Mouse (Mus musculus) urinary bladder, adult 2 months (tissue): ENCODE measurements around the gene Hmcn2. TPM values are rescaled to one million over a fixed set of nuclear protein-coding genes. Genes with fewer than 3 reads are reported as not detected.

ENCODE experiments used
- DNase-seq: peaks from one replicate; pipeline ENCODE4 v3.0.0; 2022; ENCODE audit warnings: low spot score
- polyA plus RNA-seq: library from polyadenylated mRNA; depleted of rRNA; stranded (reverse); fragments of >200 nt; gene quantifications from 2 replicates; pipeline ENCODE4 v1.2.3, GENCODE M21; 2012

Hmcn2 gene
- polyA plus RNA-seq, 1 experiment, result 45.4 TPM

DNA sequence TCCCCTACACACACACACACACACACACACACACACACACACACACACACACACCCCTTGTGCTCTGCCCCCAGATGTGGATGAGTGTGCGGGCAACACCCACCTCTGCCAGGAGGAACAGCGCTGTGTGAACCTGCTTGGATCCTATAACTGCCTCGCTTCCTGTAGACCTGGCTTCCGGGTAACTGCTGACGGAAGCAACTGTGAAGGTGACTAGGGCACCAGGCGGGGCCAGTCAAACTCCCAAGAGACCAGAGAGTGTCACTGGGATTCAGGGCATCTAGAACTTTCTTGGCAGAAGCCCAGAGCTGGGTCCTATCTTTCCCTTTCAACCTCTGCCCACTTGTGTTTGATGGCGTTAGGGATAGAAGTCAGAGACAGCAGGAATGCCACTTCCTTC, 141.2 kb downstream of the Hmcn2 start:
- no peak for DNase-seq

GRCm38 (mm10) chr2:31458460-31458859, 144.2 kb downstream of the Hmcn2 start:
- no peak for DNase-seq

DNA sequence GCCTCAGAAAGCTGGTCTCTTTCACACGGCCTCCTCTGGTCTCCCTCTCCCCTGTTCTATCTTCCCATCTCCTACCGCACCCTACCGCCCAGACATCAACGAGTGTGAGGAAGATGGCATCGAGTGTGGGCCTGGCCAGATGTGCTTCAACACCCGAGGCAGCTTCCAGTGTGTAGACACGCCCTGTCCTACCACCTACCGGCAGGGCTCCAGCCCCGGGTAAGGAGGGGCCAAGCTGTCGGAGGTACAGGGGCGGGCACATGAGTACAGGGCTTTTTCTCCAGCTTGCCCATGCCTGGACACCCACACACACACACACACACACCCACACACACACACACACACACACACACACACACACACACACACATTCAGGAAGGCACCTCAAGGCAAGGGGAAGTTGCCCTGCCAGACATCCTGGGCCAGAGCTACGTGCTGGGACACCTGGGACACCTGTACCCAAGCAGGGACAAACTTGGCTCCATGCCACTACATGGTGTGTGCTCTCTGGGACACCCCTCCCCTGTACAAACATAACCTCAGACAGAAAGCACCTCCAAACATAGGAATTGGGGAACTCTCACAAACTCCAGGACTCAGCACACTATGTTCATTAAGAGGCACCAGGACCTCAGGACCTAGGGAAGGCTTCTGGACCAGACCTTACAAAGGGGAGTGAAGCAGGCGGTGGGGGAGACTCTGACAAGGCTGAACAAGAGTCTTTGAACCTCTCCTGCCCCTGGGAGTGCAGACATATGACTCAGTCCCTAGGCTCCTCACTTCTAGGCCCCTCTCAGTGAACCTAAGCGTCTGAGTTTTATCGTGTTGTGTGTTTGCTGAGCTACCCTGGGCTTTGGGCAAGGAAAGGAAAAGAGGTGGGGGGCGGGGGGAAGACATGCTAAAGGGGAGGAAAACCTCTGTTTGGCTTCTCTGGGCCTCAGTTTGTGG, 145.0 kb downstream of the Hmcn2 start:
- no peak for DNase-seq

- DNase-seq, result no peak
These were observed 145.9 kb downstream of the Hmcn2 start for GRCm38 (mm10) chr2:31460025-31460571.

- no peak for DNase-seq
These were observed 146.7 kb downstream of the Hmcn2 start for GRCm38 (mm10) chr2:31460920-31461319.

GRCm38 (mm10) chr2:31462051-31462450, 147.8 kb downstream of the Hmcn2 start:
- DNase-seq, result no peak

DNA sequence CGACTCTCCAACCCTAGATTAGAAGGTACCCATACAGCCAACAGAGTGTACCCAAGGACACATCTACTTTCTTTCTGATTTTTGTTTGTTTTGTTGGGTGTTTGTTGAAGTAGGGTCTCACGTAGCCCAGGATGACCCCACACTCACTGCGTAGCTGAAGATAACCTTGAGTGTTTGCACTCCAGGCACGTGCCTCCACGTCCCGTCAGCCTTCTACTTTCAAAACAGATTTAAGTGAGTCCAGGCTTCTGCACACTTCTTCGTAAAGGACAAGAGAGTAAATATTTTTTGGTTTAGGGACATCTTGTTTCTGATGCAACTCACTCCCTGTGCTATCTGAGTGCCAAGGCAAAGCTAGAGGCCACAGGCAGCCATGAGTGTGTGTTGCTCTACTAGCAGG, 149.0 kb downstream of the Hmcn2 start:
- DNase-seq, result no peak

- DNase-seq, result no peak
These were observed 149.7 kb downstream of the Hmcn2 start for GRCm38 (mm10) chr2:31463696-31464528.

DNA sequence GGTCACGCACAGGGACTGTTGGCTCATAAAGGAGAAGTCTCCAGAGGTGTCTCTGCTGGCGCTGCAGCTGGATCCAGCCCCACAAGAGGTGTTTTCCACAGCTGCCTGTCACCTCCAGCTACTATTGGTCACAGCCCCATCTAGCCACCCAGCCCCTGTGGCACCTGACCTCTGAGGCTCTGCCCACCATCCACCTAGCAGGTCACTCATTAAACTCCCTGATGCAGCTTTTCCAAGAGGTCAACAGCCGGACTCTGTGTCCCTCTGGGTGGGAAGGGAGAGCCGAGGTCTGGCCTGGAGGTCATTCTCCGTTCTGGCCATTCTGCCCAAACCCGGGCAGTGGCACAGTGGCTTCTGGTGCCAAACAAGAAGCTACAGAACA, 150.3 kb downstream of the Hmcn2 start:
- DNase-seq, result no peak

- no peak for DNase-seq
These were observed 153.2 kb downstream of the Hmcn2 start for GRCm38 (mm10) chr2:31467457-31467856.

DNA sequence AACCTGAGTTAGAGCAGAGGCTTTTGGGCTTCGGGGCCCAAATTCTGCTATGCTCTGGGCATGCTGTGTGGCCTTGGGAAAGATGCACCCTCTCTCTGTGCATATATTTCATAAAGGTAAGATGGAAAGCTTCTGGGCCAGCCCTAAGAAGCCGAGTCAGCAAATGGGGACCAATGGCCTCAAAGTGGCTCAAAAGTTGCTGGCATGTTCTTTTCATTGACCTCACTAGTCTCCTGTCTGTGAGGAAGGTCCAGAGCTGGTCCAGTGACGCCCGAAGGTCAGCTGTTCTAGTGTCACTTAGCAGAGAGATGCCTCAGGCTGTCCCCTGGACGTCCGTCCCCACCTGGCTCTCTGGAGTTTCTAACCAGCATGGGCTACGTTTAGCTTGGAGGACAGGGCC, 154.6 kb downstream of the Hmcn2 start:
- DNase-seq, result no peak

DNA sequence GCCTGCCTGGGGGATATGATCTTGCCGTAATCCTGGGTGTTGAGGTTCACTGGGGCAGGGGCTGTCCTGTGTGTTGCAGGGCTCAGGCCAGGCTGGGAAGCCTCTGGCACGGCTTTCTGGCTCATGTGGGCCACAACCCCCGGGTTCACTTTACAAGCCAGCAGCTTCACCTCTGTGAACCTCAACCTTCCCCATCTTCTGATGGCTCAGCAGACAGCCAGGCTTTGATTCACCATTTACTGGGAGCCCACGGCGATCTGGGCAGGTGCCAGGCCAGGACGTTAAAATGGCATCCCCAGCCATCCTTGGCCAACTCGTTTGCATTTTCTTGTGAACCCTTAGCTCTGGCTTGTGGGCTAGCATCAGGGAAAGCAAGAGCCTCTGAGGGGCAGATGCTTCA, 155.3 kb downstream of the Hmcn2 start:
- DNase-seq, result no peak

DNA sequence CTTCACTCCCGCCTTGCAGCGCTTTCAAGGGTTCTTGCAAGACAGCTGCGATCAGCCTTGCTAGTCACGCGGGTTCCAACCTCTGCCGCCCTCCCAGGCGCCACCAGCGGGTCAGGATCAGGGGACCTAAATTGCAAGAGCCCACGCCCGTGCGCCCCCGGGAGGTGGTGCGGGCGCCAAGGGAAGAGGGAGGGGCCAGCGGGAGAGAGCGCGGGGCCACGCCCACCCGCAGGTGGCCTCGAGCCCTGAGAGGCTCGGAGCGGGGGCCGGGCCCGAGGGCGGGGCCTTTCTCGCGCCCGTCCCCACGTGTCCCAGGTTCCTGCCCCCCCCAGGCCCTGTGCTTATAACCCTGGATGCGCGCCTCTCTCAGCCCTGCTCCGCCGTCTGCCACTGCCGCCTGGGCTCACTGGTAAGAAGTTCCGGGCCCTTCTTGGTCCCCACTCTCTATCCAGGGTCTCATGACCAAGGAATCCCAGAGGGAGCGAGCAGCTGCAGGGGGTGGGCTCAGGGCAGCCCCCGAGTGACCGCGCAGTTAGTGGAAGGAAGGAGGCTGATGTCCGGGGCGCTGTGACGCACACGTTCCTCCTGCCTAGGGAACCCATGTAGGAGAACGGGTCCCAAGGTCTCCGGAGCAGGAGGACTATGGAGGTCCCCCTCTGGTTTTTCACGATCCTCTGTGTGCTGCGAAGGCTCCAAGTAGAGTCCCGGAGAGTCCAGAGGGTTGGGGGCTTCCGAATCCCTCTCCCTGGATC, 155.9 kb downstream of the Hmcn2 start, which contains the start of gene Ass1:
TSS of gene Ass1 (plus strand) at position 277 of the 752 bp plus-strand sequence.
- peak; percentile 65 for DNase-seq

GRCm38 (mm10) chr2:31470683-31471385, 156.6 kb downstream of the Hmcn2 start:
- no peak for DNase-seq

- DNase-seq, result no peak
These were observed 157.4 kb downstream of the Hmcn2 start for GRCm38 (mm10) chr2:31471611-31472010.

GRCm38 (mm10) chr2:31472406-31473065, 158.3 kb downstream of the Hmcn2 start:
- DNase-seq, result no peak

DNA sequence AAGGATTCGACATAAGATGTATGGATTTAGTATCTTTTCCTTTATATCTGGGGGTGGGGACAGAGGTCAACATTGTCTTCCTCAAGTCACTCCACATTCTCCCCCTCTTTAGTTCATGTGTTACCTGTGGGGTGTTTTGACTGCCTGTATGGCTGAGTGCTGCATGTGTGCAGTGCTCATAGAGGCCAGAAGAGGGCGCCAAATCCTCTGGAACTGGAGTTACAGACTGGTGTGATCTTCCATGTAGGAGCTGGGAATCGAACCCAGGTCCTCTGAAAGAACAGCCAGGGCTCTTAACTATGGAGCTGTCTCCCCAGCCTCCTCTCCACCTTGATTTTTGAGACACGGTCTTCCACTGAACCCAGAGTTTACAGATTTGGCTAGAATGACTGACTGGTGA, 159.7 kb downstream of the Hmcn2 start:
- no peak for DNase-seq

DNA sequence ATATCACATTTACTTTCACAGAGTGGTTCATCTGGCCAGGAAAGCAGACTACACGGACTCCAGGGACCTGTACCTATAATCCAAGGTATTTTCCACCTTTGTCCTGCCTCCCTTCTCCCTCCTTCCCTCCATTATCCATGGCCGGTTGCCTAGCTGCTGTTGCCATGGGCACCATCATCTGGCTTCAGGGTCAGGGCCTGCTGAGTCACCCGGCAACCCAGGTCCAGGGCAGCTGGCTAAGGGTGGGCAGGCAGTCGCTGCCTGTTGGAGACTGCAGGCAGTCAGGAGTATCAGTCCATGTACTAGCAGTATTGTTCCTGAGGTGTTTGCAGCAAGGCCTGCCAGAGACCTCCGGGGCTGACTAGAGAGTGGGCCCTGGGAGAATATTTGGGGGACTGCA, 160.5 kb downstream of the Hmcn2 start:
- no peak for DNase-seq

DNA sequence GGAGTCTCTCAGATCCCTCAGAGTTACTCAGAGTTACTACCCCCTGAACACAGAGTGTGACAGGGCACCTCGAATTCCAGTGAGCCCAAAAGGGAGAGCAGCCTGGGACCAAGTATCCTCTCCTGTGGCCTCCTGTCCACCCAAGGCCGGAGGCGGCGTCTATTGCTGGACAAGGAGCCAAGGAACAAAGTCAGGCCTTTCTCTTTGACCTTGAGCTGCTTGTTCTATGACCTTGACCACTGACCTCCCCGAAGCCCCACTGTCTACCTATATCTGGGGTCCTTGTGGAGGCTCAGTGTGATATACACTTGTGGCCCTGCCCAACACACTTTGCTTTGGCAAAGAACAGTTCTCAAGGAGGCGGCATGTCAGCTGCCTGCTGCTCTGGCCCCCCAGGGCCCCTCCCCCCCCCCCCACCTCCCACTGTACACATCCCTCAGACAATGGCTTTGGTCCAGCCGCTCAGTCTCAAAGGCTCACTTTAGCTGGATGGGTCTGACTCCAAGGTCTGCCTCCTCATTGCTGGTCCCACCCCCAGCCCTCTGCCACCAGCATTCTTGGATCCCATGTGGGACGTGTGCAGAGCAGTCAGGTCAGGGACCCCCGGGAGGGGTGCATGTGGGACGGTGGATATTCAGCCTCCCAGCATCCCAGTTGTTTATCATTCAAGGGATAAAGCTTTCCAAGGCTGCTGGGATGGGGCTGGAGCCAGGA, 162.0 kb downstream of the Hmcn2 start:
- no peak for DNase-seq
